Mouse (Mus musculus) liver, postnatal 0 days (tissue): ENCODE data around the gene Wdr19.
A peak's percentile ranks its signal among the peaks of the same experiment; 100 is the strongest.

Experiments used
- CTCF ChIP-seq: sonication (generic); IDR thresholded peaks from 2 replicates; pipeline ENCODE4 v1.5.1; 2016; ENCODE audit warnings: antibody characterized with exemption, low read depth
- EP300 ChIP-seq: IDR thresholded peaks from 2 replicates; pipeline ENCODE4 v1.6.1; 2016; ENCODE audit warnings: antibody characterized with exemption, low read depth, mild to moderate bottlenecking

DNA sequence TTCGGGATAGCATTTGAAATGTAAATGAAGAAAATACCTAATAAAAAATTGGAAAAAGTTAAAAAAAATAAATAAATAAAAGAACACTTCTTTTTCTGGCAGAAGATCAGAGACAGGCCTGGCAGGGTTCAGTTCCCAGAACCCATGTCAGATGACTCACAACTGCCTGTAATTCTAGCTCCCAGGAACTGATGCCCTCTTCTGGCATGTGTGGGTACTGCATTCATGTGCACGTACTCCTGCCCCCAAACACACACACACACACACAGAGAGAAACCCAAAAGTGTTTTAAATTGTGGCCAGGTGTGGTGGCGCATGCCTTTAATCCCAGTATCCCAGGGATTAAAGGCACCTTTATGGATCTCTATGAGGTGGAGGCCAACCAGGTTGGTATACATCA lies 84.7 kb downstream of the Wdr19 start:
- TF ChIP-seq CTCF (peak; percentile 65), EP300 (no peak)
